Mouse (Mus musculus) heart, embryonic 11.5 days (tissue): Measurements from ENCODE around the gene Gm20388. TPM values are rescaled to one million over a fixed set of nuclear protein-coding genes. Genes with fewer than 3 reads are reported as not detected.

Source experiments
- ATAC-seq: fragments of 200-750 bp; cut with Nextera tagmentation; replicated peaks from 2 replicates; pipeline ENCODE4 v1.8.0; 2017; ENCODE audit warnings: moderate library complexity; ENCODE audit not compliant: insufficient number of reproducible peaks, low FRiP score, low TSS enrichment
- H3K27ac ChIP-seq: fragments of 300-500 bp; sonication (generic); 2 replicates; pipeline ENCODE4 v1.5.1; 2014; ENCODE audit warnings: mild to moderate bottlenecking, low read depth, low read length
- H3K27me3 ChIP-seq: fragments of 300-500 bp; sonication (generic); 2 replicates; pipeline ENCODE4 v1.6.1; 2014; ENCODE audit warnings: mild to moderate bottlenecking, low read length, mixed read lengths; ENCODE audit not compliant: control insufficient read depth, insufficient read depth
- H3K36me3 ChIP-seq: fragments of 300-500 bp; sonication (generic); 2 replicates; pipeline ENCODE4 v1.6.1; 2014; ENCODE audit warnings: mild to moderate bottlenecking, low read length, moderate library complexity, mixed read lengths; ENCODE audit not compliant: control insufficient read depth, insufficient read depth
- H3K4me1 ChIP-seq: fragments of 300-500 bp; sonication (generic); 2 replicates; pipeline ENCODE4 v1.6.1; 2014; ENCODE audit warnings: low read length; ENCODE audit not compliant: control insufficient read depth, insufficient read depth
- H3K4me2 ChIP-seq: fragments of 300-500 bp; sonication (generic); 2 replicates; pipeline ENCODE4 v1.6.1; 2014; ENCODE audit warnings: mild to moderate bottlenecking, moderate library complexity
- H3K4me3 ChIP-seq: fragments of 300-500 bp; sonication (generic); 2 replicates; pipeline ENCODE4 v1.5.1; 2014; ENCODE audit warnings: low read depth, low read length
- H3K9ac ChIP-seq: fragments of 300-500 bp; sonication (generic); 2 replicates; pipeline ENCODE4 v1.6.1; 2014; ENCODE audit warnings: mild to moderate bottlenecking, low read depth, low read length, moderate library complexity
- H3K9me3 ChIP-seq: fragments of 300-500 bp; sonication (generic); replicated peaks from 2 replicates; pipeline ENCODE4 v1.6.1; 2016; ENCODE audit warnings: low read length; ENCODE audit not compliant: control insufficient read depth
- WGBS: fragments of 180-500 bp; shearing (Covaris S2); extraction: QIAGEN DNeasy Blood & Tissue Kit; methylation state at CpG from one replicate; pipeline ENCODE4 v1.1.7; 2014; ENCODE audit not compliant: insufficient replicate concordance; 5-methylcytosine and 5-hydroxymethylcytosine counted together
- polyA plus RNA-seq: library from polyadenylated mRNA; unstranded; fragments of >200 nt; fragmentation: Nextera tagmentation; extraction: Ambion mirVana; gene quantifications from 2 replicates; pipeline ENCODE4 v1.2.1, GENCODE M21; 2014

Gene Gm20388
- polyA plus RNA-seq, 1 experiment from 2014 or later = 6.4 TPM

GRCm38 (mm10) chr8:122266867-122267266, 2356.2 kb downstream of the Gm20388 start:
- ATAC-seq = no peak
- Histone ChIP-seq H3K27ac (no peak overlapping the region), H3K4me1 (peaks cover 5% of the 10 kb centered on the region), H3K9ac (no peak overlapping the region), H3K36me3 (no peaks in the 10 kb centered on the region), H3K4me2 (no peak overlapping the region), H3K9me3 (no peaks in the 10 kb centered on the region), H3K27me3 (peaks cover 35% of the 10 kb centered on the region), H3K4me3 (no peak overlapping the region)
- 68% methylated on average over 13 of the region's 13 CpGs for WGBS

GRCm38 (mm10) chr8:122268861-122269260, 2358.2 kb downstream of the Gm20388 start:
- Histone ChIP-seq H3K4me2 (peak overlapping the region; percentile 82), H3K27me3 (peaks cover 22% of the 10 kb centered on the region; the same call in 1 of the 2 replicates), H3K27ac (no peak overlapping the region), H3K4me3 (peak overlapping the region; percentile 49), H3K4me1 (peaks cover 14% of the 10 kb centered on the region), H3K36me3 (no peaks in the 10 kb centered on the region), H3K9ac (peak overlapping the region; percentile 70), H3K9me3 (no peaks in the 10 kb centered on the region)
- ATAC-seq = no peak
- WGBS = 46% methylated on average over 24 of the region's 24 CpGs

GRCm38 (mm10) chr8:122269404-122269803, 2358.8 kb downstream of the Gm20388 start:
- Histone ChIP-seq H3K9me3 (no peaks in the 10 kb centered on the region), H3K4me1 (peaks cover 19% of the 10 kb centered on the region), H3K4me2 (peak overlapping the region; percentile 82), H3K9ac (peak overlapping the region; percentile 70), H3K36me3 (no peaks in the 10 kb centered on the region), H3K27me3 (peaks cover 21% of the 10 kb centered on the region; the same call in 1 of the 2 replicates), H3K4me3 (peak overlapping the region; percentile 49), H3K27ac (no peak overlapping the region)
- peak; percentile 27; the same call in 1 of the 2 replicates for ATAC-seq
- WGBS = 6% methylated on average over 21 of the region's 21 CpGs

GRCm38 (mm10) chr8:122270555-122270954, 2359.9 kb downstream of the Gm20388 start:
- no peak overlapping the region for H3K4me3 ChIP-seq
- H3K9ac ChIP-seq = no peak overlapping the region
- peaks cover 31% of the 10 kb centered on the region for H3K4me1 ChIP-seq
- H3K27me3 ChIP-seq = peaks cover 18% of the 10 kb centered on the region; the same call in 1 of the 2 replicates
- H3K36me3 ChIP-seq = no peaks in the 10 kb centered on the region
- no peak overlapping the region for H3K27ac ChIP-seq
- ATAC-seq = no peak
- 72% methylated on average over 7 of the region's 7 CpGs for WGBS
- H3K9me3 ChIP-seq = no peaks in the 10 kb centered on the region
- no peak overlapping the region for H3K4me2 ChIP-seq

- peaks cover 31% of the 10 kb centered on the region for H3K4me1 ChIP-seq
- H3K9me3 ChIP-seq = no peaks in the 10 kb centered on the region
- no peak overlapping the region; the same call in 1 of the 2 replicates for H3K4me2 ChIP-seq
- WGBS = 4% methylated on average over 5 of the region's 5 CpGs
- peak; percentile 63 for ATAC-seq
- H3K4me3 ChIP-seq = no peak overlapping the region
- H3K36me3 ChIP-seq = no peaks in the 10 kb centered on the region
- no peak overlapping the region for H3K9ac ChIP-seq
- no peak overlapping the region for H3K27ac ChIP-seq
- H3K27me3 ChIP-seq = peaks cover 15% of the 10 kb centered on the region; the same call in 1 of the 2 replicates
These were observed 2362.5 kb downstream of the Gm20388 start for GRCm38 (mm10) chr8:122273152-122273551.

- Histone ChIP-seq H3K4me3 (no peak overlapping the region), H3K36me3 (no peaks in the 10 kb centered on the region), H3K4me1 (peaks cover 29% of the 10 kb centered on the region), H3K4me2 (no peak overlapping the region), H3K27me3 (peaks cover 19% of the 10 kb centered on the region; the same call in 1 of the 2 replicates), H3K9me3 (no peaks in the 10 kb centered on the region), H3K27ac (peak overlapping the region; percentile 24; the same call in 1 of the 2 replicates), H3K9ac (no peak overlapping the region)
- ATAC-seq = 0 out of 2 replicates have a peak, but pooled peaks have one; percentile 12
- 34% methylated on average over 7 of the region's 7 CpGs for WGBS
These were observed 2363.2 kb downstream of the Gm20388 start for GRCm38 (mm10) chr8:122273826-122274225.

GRCm38 (mm10) chr8:122274651-122275391, 2364.2 kb downstream of the Gm20388 start:
- H3K9ac ChIP-seq = no peak overlapping the region
- H3K27me3 ChIP-seq = peaks cover 14% of the 10 kb centered on the region; the same call in 1 of the 2 replicates
- WGBS = 68% methylated on average over 11 of the region's 11 CpGs
- ATAC-seq = no peak
- H3K27ac ChIP-seq = no peak overlapping the region
- peaks cover 26% of the 10 kb centered on the region for H3K4me1 ChIP-seq
- no peak overlapping the region for H3K4me2 ChIP-seq
- H3K9me3 ChIP-seq = no peaks in the 10 kb centered on the region
- no peaks in the 10 kb centered on the region for H3K36me3 ChIP-seq
- H3K4me3 ChIP-seq = no peak overlapping the region

GRCm38 (mm10) chr8:122276308-122276707, 2365.7 kb downstream of the Gm20388 start:
- no peak overlapping the region for H3K4me3 ChIP-seq
- no peak overlapping the region for H3K9ac ChIP-seq
- H3K27ac ChIP-seq = no peak overlapping the region
- no peak overlapping the region for H3K4me2 ChIP-seq
- ATAC-seq = no peak
- peaks cover 7% of the 10 kb centered on the region; the same call in 1 of the 2 replicates for H3K27me3 ChIP-seq
- peaks cover 35% of the 10 kb centered on the region for H3K4me1 ChIP-seq
- WGBS = 89% methylated on average over 5 of the region's 5 CpGs
- H3K9me3 ChIP-seq = no peaks in the 10 kb centered on the region
- H3K36me3 ChIP-seq = no peaks in the 10 kb centered on the region
